Mouse (Mus musculus) liver, embryonic 13.5 days (tissue): ENCODE results near the gene Cpa1. TPM values are rescaled to one million over a fixed set of nuclear protein-coding genes. Genes with fewer than 3 reads are reported as not detected.

ENCODE experiments used
- ATAC-seq: fragments of 200-750 bp; cut with Nextera tagmentation; 2 replicates; pipeline ENCODE4 v1.8.0; 2017; ENCODE audit warnings: low read depth, mild to moderate bottlenecking, moderate number of reproducible peaks, moderate library complexity
- DNase-seq: peaks from one replicate; pipeline ENCODE4 v3.0.0; 2022
- H3K27ac ChIP-seq: fragments of 300-500 bp; sonication (generic); 2 replicates; pipeline ENCODE4 v1.5.1; 2015; ENCODE audit warnings: moderate library complexity, mild to moderate bottlenecking, inconsistent platforms
- H3K27me3 ChIP-seq: fragments of 300-500 bp; sonication (generic); 2 replicates; pipeline ENCODE4 v1.6.1; 2015; ENCODE audit warnings: mild to moderate bottlenecking, inconsistent platforms
- H3K36me3 ChIP-seq: fragments of 300-500 bp; sonication (generic); 2 replicates; pipeline ENCODE4 v1.6.1; 2015; ENCODE audit warnings: mild to moderate bottlenecking, inconsistent platforms
- H3K4me1 ChIP-seq: fragments of 300-500 bp; sonication (generic); replicated peaks from 2 replicates; pipeline ENCODE4 v1.6.1; 2015; ENCODE audit warnings: inconsistent platforms
- H3K4me2 ChIP-seq: fragments of 300-500 bp; sonication (generic); 2 replicates; pipeline ENCODE4 v1.6.1; 2015; ENCODE audit warnings: inconsistent platforms, mild to moderate bottlenecking, moderate library complexity
- H3K4me3 ChIP-seq: fragments of 300-500 bp; sonication (generic); replicated peaks from 2 replicates; pipeline ENCODE4 v1.5.1; 2015; ENCODE audit warnings: mild to moderate bottlenecking, inconsistent platforms
- H3K9ac ChIP-seq: fragments of 300-500 bp; sonication (generic); 2 replicates; pipeline ENCODE4 v1.6.1; 2015; ENCODE audit warnings: mild to moderate bottlenecking, inconsistent platforms
- H3K9me3 ChIP-seq: fragments of 300-500 bp; sonication (generic); replicated peaks from 2 replicates; pipeline ENCODE4 v1.6.1; 2016; ENCODE audit warnings: inconsistent platforms
- WGBS: fragments of 180-500 bp; shearing (Covaris S2); methylation state at CpG from one replicate; pipeline ENCODE4 v1.1.7; 2015; ENCODE audit not compliant: insufficient replicate concordance; 5-methylcytosine and 5-hydroxymethylcytosine counted together
- polyA plus RNA-seq: library from polyadenylated mRNA; unstranded; fragments of >200 nt; fragmentation: Nextera tagmentation; extraction: Ambion mirVana; gene quantifications from 2 replicates; pipeline ENCODE4 v1.2.1, GENCODE M21; 2015

Gene Cpa1
- polyA plus RNA-seq, 1 experiment from 2014 or later, result 0.52 TPM

DNA sequence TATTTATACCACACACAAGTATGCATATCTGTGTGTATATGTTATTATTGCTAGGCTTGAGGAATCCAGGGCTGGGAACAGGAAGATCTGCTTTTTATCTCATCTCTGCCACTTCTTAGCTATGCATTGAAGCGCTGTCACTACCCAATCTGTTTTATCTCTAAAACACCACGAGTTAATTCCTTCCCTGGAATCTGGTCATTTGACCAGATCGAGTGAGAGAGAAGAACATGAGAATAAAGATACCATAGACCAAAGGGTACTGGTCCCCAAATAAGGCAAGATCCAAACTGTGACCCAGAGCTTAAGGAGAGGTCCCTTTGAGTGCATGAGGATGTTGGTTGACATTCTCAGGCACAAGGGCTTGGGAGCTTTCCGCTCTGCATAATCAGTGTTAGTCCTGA is 17.0 kb upstream of the Cpa1 start:
- H3K4me2 ChIP-seq, result no peak overlapping the region
- no peaks in the 10 kb centered on the region for H3K9me3 ChIP-seq
- H3K27ac ChIP-seq, result no peak overlapping the region
- H3K9ac ChIP-seq, result no peak overlapping the region
- peaks cover 39% of the 10 kb centered on the region for H3K27me3 ChIP-seq
- 25% methylated on average over 4 of the region's 4 CpGs for WGBS
- no peak for DNase-seq
- H3K36me3 ChIP-seq, result no peaks in the 10 kb centered on the region
- H3K4me3 ChIP-seq, result no peak overlapping the region
- peaks cover 8% of the 10 kb centered on the region for H3K4me1 ChIP-seq
- peak; percentile 18; the same call in 1 of the 2 replicates for ATAC-seq

DNA sequence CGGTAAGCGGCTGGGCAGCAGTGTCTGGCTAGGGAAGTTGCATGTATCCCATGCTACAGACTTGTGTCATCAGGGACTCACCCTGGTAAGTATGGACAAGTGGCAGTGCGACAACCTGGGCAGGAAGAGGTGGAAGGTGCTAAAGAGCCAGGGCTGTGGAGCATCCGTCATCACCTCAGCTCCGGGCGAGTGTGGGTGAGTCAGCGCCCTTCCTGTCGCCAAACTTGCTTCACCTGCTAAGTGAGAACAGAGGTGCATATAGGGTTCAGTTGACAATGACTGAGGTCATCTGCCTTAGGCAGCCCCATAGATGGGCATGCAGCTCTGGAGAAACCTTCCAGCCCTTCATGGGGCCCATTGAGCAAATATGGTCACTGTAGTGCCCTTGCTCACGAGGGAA is 14.3 kb upstream of the Cpa1 start:
- 67% methylated on average over 9 of the region's 9 CpGs for WGBS
- Histone ChIP-seq H3K4me3 (no peak overlapping the region), H3K36me3 (no peaks in the 10 kb centered on the region), H3K27ac (no peak overlapping the region), H3K9ac (no peak overlapping the region), H3K4me2 (no peak overlapping the region), H3K27me3 (peaks cover 13% of the 10 kb centered on the region; the same call in 1 of the 2 replicates), H3K4me1 (no peaks in the 10 kb centered on the region), H3K9me3 (no peaks in the 10 kb centered on the region)
- ATAC-seq, result no peak
- no peak for DNase-seq

DNA sequence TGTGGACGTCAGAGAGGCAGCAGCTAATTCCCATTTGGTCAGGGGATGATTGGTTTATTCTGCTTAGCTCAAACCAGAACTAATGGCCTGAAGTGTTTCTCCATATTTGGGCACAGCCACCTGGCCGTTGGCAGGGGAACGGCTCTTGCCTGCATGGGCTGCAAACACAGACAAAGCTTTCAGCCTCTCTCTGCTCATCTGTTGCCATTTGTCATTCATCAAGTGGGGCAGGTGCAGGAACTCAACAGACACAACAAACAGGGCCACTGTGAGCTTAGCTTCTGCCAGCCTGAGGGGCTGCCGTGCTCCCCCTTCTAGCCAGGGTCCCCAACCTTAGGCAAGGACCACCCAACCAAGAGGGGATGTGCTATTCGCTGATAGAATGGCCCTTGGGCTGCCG is 10.9 kb upstream of the Cpa1 start:
- WGBS, result 65% methylated on average over 6 of the region's 6 CpGs
- H3K9me3 ChIP-seq, result no peaks in the 10 kb centered on the region
- no peak overlapping the region for H3K9ac ChIP-seq
- H3K27ac ChIP-seq, result no peak overlapping the region
- ATAC-seq (no peak), DNase-seq (no peak)
- H3K27me3 ChIP-seq, result peaks cover 8% of the 10 kb centered on the region; the same call in 1 of the 2 replicates
- no peaks in the 10 kb centered on the region for H3K4me1 ChIP-seq
- H3K4me2 ChIP-seq, result no peak overlapping the region
- no peak overlapping the region for H3K4me3 ChIP-seq
- no peaks in the 10 kb centered on the region for H3K36me3 ChIP-seq

DNA sequence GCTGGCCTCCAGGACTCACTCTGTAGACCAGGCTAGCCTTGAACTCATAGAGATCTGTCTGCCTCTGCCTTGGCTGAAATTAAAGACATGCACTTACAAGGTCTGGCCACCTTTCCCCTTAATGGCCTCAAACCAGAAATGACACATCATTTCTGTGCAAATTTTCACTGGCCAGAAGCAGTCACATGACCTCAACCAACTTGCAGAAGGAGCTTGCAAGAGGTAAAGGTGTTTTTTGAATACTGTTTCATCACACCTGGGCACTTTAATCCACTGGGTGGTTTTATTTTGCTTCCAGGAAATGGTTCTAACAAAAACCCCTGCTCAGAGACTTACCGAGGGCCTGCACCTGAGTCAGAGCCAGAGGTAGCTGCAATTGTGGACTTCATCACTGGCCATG is 9.0 kb upstream of the Cpa1 start:
- WGBS, result 67% methylated on average over 1 of the region's 1 CpGs
- H3K27me3 ChIP-seq, result 0 out of 2 replicates have a peak, but pooled peaks cover 4% of the 10 kb centered on the region
- no peak overlapping the region for H3K9ac ChIP-seq
- no peaks in the 10 kb centered on the region for H3K4me1 ChIP-seq
- no peaks in the 10 kb centered on the region for H3K9me3 ChIP-seq
- H3K4me2 ChIP-seq, result no peak overlapping the region
- ATAC-seq, result no peak
- H3K4me3 ChIP-seq, result no peak overlapping the region
- no peak overlapping the region for H3K27ac ChIP-seq
- H3K36me3 ChIP-seq, result no peaks in the 10 kb centered on the region
- DNase-seq, result no peak

DNA sequence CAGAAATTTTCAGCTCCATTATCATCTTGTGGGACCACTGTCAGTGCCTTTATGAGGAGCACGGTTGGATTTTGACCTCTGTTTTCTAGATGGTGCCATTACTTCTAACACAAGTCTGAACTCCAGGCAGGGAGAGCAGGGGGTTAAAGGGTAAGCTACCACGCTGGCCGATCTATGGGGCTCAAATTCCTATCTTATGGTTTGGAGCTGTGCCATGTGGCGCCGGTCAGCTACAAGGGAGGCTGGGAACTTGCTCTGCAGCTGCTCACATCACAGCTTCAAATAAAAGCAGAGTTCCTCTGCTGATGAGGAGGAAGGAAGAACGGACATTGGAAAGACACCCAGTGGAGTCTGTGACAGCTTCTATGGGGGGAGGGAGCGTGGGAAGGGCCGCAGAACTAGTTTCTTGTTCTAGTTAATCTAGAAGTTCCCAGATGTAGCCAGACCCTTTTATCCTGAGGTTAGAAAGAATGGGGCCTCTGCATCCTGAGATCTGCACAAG is 3.6 kb upstream of the Cpa1 start:
- WGBS, result 43% methylated on average over 8 of the region's 8 CpGs
- no peak for ATAC-seq

GRCm38 (mm10) chr6:30636186-30636842 is 2.7 kb upstream of the Cpa1 start:
- peak overlapping the region; percentile 68 for H3K27ac ChIP-seq
- no peak for ATAC-seq
- no peak for DNase-seq
- no peaks in the 10 kb centered on the region for H3K27me3 ChIP-seq
- H3K4me3 ChIP-seq, result no peak overlapping the region
- H3K9ac ChIP-seq, result no peak overlapping the region
- no peaks in the 10 kb centered on the region for H3K9me3 ChIP-seq
- H3K4me1 ChIP-seq, result peaks cover 23% of the 10 kb centered on the region
- H3K4me2 ChIP-seq, result no peak overlapping the region
- H3K36me3 ChIP-seq, result no peaks in the 10 kb centered on the region
- 50% methylated on average over 4 of the region's 4 CpGs for WGBS

More for the DNA sequence above, 3.6 kb upstream of the Cpa1 start:
- Histone ChIP-seq H3K27ac (no peak overlapping the region), H3K4me2 (no peak overlapping the region), H3K4me3 (no peak overlapping the region), H3K9me3 (no peaks in the 10 kb centered on the region), H3K27me3 (no peaks in the 10 kb centered on the region), H3K36me3 (no peaks in the 10 kb centered on the region), H3K9ac (no peak overlapping the region), H3K4me1 (peaks cover 23% of the 10 kb centered on the region)
- no peak for DNase-seq

DNA sequence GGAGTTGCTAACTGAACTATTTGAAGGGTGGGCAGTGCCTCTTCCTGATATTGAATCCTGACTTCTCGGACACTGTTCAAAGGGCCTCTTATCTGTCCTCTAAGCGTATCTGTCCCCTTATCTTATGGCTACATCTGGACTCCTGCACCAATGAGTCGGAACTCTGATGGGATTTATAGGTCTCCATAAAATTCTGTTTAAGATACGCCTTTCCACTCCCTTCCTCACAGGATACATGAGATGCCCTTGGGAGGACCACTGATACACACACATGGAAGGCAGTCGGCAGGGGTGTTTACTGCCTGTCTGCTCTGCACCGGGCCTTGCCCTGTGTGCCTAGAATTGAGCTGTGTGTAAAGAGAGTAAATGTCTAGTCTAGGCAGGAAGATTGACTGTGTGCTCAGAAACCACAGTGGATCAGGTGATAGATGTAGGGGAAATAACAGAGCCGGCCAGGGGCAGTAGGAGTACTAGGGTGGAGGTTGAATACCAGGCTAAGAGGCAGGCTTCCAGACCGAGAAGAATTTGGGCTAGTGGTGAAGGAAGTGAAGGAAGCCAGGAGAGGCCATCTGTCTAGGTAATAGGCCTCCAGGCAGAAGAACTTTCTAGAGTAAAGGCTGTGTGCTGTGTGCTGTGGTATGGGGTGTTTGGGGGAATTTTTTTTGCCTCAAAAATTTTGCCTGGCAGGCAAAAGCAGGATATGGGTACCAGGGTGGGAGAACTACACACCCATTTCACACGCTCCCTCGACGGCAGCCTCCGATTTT is 4.9 kb downstream of the Cpa1 start:
- no peak overlapping the region for H3K4me3 ChIP-seq
- 35% methylated on average over 12 of the region's 12 CpGs for WGBS
- peaks cover 16% of the 10 kb centered on the region for H3K4me1 ChIP-seq
- no peaks in the 10 kb centered on the region for H3K36me3 ChIP-seq
- H3K27ac ChIP-seq, result no peak overlapping the region
- peaks cover 2% of the 10 kb centered on the region; the same call in 1 of the 2 replicates for H3K27me3 ChIP-seq
- ATAC-seq (no peak), DNase-seq (no peak)
- no peaks in the 10 kb centered on the region for H3K9me3 ChIP-seq
- no peak overlapping the region for H3K9ac ChIP-seq
- no peak overlapping the region for H3K4me2 ChIP-seq

DNA sequence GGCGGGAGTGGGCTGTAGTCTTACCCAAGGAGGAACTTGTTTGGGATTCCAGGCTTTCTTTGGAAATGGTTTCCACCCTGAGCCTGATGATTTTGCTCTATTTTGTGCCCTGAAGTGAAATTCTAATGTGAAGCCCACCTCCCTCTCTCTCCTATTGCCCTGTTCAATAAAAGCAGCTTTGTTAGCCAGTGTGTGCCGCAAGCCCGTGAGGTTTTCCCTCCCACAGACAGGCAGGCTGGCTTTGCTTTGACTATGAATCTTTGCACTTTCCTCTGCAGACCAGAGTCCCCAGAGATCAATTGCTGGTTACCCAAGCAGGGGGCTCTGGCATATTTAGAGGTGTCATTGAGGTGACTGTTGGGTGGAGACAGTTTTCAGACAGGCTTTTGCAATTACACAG is 5.4 kb downstream of the Cpa1 start:
- H3K4me3 ChIP-seq, result no peak overlapping the region
- H3K27me3 ChIP-seq, result peaks cover 2% of the 10 kb centered on the region; the same call in 1 of the 2 replicates
- H3K4me2 ChIP-seq, result no peak overlapping the region
- no peak overlapping the region for H3K27ac ChIP-seq
- WGBS, result 65% methylated on average over 3 of the region's 3 CpGs
- H3K4me1 ChIP-seq, result peaks cover 10% of the 10 kb centered on the region
- no peak overlapping the region for H3K9ac ChIP-seq
- no peaks in the 10 kb centered on the region for H3K9me3 ChIP-seq
- H3K36me3 ChIP-seq, result no peaks in the 10 kb centered on the region
- ATAC-seq (no peak), DNase-seq (no peak)

- H3K9ac ChIP-seq, result no peak overlapping the region
- no peak overlapping the region for H3K27ac ChIP-seq
- H3K4me1 ChIP-seq, result peaks cover 8% of the 10 kb centered on the region; the same call in 1 of the 2 replicates
- H3K27me3 ChIP-seq, result peaks cover 2% of the 10 kb centered on the region; the same call in 1 of the 2 replicates
- no peak for DNase-seq
- no peaks in the 10 kb centered on the region for H3K9me3 ChIP-seq
- 65% methylated on average over 6 of the region's 6 CpGs for WGBS
- no peak overlapping the region for H3K4me2 ChIP-seq
- no peaks in the 10 kb centered on the region for H3K36me3 ChIP-seq
- ATAC-seq, result no peak
- no peak overlapping the region for H3K4me3 ChIP-seq
Measured at GRCm38 (mm10) chr6:30645379-30645778, 6.4 kb downstream of the Cpa1 start.

GRCm38 (mm10) chr6:30649651-30650296 is 10.8 kb downstream of the Cpa1 start:
- Histone ChIP-seq H3K27me3 (no peaks in the 10 kb centered on the region), H3K4me2 (no peak overlapping the region), H3K4me1 (no peaks in the 10 kb centered on the region), H3K9ac (no peak overlapping the region), H3K36me3 (no peaks in the 10 kb centered on the region), H3K27ac (no peak overlapping the region), H3K4me3 (no peak overlapping the region), H3K9me3 (no peaks in the 10 kb centered on the region)
- DNase-seq (no peak), ATAC-seq (no peak)
- 73% methylated on average over 11 of the region's 11 CpGs for WGBS

DNA sequence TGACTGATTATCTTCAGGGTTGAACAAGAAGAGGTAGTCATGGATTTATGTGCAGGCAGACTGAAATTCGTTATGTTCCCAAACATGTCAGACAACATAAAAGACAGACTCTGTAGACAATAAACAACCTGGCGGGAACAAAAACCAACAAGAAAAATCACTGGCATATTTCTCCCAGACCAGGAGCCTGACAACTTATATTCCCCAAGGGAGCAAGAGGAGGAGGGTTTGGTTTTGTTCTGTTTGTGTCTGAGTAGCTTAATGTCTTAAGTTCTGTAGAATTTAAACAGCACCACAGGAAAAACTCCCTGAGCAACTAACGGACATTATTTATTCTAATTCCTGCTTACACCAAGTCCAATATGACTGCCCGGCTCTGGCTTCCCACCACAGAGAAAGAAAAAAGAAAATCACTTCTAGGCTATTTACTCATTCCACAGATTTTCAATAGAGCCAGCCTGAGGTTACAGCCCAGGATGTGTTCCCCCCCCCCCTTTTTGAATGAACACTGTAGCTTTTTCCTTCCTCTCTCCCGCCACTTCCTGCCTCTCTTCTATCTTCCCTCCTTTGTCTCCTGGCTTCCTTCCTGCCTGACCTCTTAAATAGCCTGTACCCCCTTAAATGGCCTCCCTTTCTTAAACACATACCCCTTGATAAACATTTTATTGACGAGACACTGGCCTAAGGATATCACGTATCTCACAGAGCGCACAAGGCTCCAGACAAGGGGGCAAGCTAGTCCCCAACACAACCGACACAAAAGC is 13.6 kb downstream of the Cpa1 start:
- Histone ChIP-seq H3K27me3 (no peaks in the 10 kb centered on the region), H3K27ac (0 out of 2 replicates have a peak overlapping the region, but pooled peaks have one; percentile 0), H3K9ac (no peak overlapping the region), H3K4me3 (no peak overlapping the region), H3K4me2 (no peak overlapping the region), H3K4me1 (no peaks in the 10 kb centered on the region), H3K36me3 (no peaks in the 10 kb centered on the region), H3K9me3 (no peaks in the 10 kb centered on the region)
- ATAC-seq, result no peak
- DNase-seq, result no peak
- WGBS, result 39% methylated on average over 9 of the region's 9 CpGs
